Mouse (Mus musculus): Measurements from ENCODE around the gene Snrpd3.

Gene Snrpd3

DNA sequence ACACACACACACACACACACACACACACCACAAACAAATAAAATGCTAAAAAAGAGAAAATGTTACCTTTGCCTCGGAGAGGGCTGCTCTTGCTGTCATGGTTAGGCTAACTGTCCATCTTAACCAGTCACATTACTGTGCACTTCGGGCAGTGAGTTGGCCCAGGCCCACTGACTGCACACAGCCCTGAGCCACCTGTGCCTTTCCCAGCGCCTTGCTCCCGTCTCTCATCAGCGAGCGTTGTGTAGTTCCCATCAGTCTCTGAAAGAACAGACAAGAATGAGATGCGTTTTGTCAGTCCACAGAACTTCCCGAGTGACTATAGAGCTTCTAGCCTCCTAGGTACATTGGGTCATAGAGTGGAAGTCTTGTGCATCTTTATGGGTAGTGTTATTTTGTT is 16.9 kb downstream of the Snrpd3 start:
- DNase-seq (ENCODE audit: low read depth, low spot score), result no peak

- DNase-seq (ENCODE audit: low read depth, low spot score), result no peak
Observed at GRCm38 (mm10) chr10:75534934-75535333, 17.6 kb downstream of the Snrpd3 start.

GRCm38 (mm10) chr10:75535423-75535822 is 18.1 kb downstream of the Snrpd3 start:
- DNase-seq (ENCODE audit: low read depth, low spot score), result no peak

GRCm38 (mm10) chr10:75536123-75536522 is 18.8 kb downstream of the Snrpd3 start:
- DNase-seq (ENCODE audit: low read depth, low spot score), result no peak

- no peak for DNase-seq (ENCODE audit: low read depth, low spot score)
Observed at GRCm38 (mm10) chr10:75547901-75548300, 30.6 kb downstream of the Snrpd3 start.

- no peak for DNase-seq (ENCODE audit: low read depth, low spot score)
Observed at GRCm38 (mm10) chr10:75548486-75548885, 31.1 kb downstream of the Snrpd3 start.

GRCm38 (mm10) chr10:75549886-75550285 is 32.5 kb downstream of the Snrpd3 start:
- no peak for DNase-seq (ENCODE audit: low read depth, low spot score)

GRCm38 (mm10) chr10:75551175-75551574 is 33.8 kb downstream of the Snrpd3 start:
- peak; percentile 73 for DNase-seq (ENCODE audit: low read depth, low spot score)

DNA sequence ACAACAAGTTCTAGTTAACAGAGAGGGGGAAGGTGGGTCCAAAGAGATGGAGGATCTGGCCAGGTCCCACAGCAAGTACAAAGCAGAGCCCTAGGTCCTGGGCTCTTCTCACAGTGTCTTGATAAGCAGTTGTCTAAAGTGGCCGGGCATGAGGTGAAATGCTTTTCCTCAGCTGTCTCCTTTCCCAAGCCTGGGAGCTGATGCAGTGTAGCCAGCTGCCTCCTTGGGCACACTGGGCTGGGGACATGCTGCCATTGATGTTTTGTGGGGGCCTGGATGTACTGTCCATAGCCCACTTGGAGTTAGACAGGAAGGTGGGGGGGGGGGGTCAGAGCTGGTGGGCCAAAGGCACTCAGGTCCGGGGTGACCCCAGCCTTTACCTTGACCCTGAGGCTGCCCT is 34.8 kb downstream of the Snrpd3 start:
- no peak for DNase-seq (ENCODE audit: low read depth, low spot score)

GRCm38 (mm10) chr10:75552701-75553450 is 35.5 kb downstream of the Snrpd3 start:
- peak; percentile 77 for DNase-seq (ENCODE audit: low read depth, low spot score)

DNA sequence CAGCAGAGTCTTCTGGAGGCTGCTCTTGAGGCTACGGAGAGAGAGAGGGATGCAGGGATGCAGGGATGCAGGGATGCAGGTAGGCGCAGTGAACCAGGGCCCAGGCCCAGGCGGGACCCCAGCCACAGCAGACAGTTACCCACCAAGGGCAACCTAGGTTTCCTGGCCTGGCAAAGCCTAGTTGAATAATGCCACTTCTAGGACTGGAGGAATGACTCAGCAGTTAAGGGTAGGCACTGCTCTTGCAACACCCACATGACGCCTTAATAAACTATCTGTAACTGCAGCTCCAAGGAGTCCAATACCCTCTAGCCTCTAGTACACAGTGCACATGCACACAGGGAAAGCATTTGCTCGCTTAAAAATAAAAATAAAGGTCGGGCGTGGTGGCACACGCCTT is 36.7 kb downstream of the Snrpd3 start:
- DNase-seq (ENCODE audit: low read depth, low spot score), result no peak

GRCm38 (mm10) chr10:75555557-75555956 is 38.2 kb downstream of the Snrpd3 start:
- DNase-seq (ENCODE audit: low read depth, low spot score), result no peak

DNA sequence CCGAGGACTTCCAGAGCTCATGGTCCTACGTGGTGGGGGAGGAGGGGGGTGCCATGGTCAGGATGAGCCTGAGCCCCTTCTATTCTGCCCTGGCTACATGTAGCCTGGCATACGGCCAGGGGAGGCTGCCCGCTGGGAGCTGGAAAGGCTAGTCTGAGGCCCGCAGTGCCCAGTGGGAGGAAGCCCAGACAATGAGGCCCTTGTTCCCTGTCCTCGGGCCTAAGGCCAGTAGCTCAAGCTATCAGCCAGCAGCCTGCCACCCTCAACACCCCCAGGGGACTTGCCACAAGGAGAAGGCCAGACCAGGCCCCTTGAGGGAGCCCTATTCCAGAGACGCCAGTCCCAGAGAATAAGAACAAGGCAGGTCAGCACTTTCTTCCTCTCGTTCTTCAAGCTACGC is 38.7 kb downstream of the Snrpd3 start:
- no peak for DNase-seq (ENCODE audit: low read depth, low spot score)

DNA sequence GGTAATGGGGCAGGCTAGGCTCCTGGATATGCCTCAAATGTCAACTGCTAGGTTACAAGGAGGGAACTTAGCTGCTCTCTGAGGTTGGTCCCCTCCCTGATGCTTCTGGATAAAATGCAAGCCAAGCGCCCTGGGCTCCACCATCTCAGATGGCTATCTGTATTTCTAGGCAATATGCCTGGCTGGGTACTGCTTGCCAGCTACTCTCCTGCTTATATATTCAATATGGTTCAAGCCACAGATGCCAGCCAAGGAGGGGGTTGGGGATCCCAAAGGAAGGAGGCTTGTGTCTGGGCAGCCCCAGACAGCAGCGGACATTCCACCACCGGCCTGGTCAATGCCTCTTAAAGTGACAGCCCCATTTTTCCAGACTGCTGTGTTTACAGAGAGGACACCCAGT is 41.2 kb downstream of the Snrpd3 start:
- no peak for DNase-seq (ENCODE audit: low read depth, low spot score)

DNA sequence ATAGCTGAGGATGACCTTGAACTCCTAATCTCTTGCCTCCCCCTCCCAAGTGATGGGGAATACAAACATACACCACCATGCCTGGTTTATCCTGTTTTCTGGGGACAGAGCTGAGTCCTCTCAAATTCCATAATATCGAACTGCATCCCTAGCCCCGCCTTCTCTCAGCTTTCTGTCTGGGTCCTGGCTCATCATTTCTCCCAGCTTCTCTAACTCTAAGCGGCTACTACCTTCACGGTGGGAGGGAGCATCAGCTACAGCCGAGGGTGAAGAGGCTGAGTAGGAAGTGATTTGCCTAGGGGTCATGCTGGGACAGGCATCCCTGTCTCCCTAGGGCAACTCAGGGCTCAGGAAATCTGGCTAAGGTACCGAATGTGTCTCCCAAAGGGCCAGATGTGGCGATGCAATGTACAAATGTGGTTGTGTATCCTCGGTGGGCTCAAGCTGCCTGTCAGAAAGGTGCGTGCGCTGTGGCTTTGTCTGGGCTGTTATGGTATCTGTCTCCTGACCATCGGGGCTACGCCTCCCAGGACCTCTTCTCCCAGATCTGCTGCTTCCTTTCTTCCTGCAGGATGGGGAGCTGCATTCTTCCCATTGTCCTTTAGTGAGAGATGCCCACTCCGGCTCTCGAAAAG is 41.8 kb downstream of the Snrpd3 start:
- DNase-seq (ENCODE audit: low read depth, low spot score), result no peak

DNA sequence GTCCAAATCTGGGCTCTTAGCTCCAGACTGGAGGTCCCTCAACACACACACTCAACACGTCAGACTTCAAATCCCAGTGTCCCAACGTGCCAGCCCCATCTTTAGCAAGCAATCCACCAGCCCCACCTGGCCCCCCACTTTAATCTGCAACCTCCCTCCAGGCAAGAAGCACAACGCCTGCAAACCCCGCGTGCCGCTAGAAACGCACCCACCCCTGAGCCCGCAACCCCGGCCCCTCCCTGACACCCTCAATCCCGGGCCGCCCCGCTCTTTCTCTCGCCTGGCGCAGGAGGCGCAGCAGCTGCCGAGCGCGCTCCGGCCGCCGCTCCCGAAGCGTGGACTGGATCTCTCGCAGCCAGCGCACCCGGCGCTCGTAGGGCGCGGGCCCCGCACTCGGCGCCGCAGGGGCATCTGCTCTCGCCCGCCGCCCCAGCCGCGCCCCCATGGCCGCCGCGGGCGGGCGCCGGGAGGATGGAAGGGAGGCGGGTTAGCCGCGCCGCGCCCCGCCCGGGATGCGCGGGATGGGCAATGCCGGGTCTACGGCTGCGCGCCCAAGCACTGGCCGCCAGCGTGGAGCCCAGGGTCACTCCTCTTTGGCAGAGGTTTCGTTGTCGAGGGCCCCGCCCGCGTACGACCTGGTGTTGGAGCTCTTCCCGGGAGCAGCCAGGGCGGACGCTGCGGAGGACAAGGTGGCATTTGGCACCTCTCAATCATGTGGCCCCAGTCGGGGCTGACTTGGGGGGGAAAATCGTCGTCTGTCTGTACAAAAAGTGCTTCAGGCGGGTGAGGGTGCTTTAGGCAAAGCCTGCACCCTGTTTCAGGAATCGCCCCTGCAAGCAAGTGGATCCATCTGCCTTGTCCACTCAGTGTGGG is 42.6 kb downstream of the Snrpd3 start, which contains the start of gene Lrrc75b:
Gene Lrrc75b, minus strand, starts transcription at position 655 of the 873 bp plus-strand sequence.
- DNase-seq (ENCODE audit: low read depth, low spot score), result no peak

DNA sequence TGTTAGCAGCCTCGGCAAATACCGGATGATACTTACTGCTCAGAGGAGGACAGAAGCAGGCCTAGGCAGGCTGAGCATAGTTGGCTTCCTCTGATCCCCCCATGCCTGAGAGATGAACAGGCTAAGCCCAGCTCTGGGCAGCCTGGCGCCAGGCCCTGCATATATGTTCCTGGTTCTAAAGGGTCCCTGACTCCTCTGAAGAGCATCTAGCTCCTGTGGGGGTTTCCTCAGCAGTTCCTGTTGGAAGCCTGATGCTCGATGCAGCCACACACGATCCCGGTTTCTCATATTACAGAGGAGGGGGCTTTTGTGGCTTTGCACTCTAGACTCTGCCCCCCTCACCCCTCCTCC is 43.2 kb downstream of the Snrpd3 start:
- no peak for DNase-seq (ENCODE audit: low read depth, low spot score)

- DNase-seq (ENCODE audit: low read depth, low spot score), result no peak
Observed at GRCm38 (mm10) chr10:75561071-75561654, 43.8 kb downstream of the Snrpd3 start, which contains the start of gene Ggt1. TSS of gene Ggt1 (plus strand) at chr10:75561604.

- DNase-seq (ENCODE audit: low read depth, low spot score), result peak; percentile 40
Observed at GRCm38 (mm10) chr10:75562596-75562995, 45.2 kb downstream of the Snrpd3 start.

DNA sequence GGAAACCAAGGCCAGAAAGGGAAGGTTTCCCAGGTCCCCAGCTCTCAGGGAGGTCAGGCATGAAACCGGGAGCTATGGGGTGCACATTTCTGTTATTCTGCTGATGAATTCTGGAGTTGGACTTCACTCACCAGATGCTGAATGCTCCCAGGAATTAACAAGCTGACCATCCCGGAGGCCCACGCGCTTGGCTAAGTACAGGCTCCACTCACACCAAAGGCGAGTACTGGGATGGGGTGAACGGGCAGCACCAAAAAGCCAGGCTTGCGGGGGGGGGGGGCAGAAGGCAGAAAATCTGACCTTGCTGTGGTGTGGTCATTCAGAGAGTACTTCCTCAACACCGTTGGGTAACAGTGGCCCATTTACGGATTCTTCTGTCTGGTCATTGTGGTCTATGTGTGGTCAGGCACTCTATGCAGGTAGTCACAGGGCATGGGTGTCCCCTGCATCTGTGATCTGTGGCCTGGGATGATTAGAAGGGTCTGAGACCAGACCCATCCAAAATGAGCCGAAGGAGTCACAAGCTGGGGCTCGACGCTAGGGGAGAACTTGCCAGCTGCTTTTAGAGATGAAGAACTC is 47.4 kb downstream of the Snrpd3 start:
- DNase-seq (ENCODE audit: low read depth, low spot score), result no peak

DNA sequence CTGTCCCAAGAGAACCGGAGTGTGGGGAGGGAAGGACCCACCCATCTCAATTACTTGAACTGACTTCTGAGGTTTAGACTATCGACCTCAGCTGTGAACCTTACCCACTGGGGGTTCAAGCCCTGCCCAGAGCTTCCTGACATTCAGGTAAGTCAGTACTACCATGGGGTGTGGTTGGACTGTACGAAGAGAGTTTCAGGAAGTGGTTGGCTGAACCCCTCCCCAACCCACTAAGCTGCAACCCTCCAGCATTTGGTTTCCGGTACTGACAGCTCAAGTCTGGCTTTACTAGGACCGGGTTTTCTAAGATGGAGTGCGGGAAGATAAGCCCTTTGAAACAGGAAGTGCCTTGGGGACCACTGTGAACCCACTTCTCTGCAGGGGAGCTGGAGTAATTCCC is 48.1 kb downstream of the Snrpd3 start:
- peak; percentile 46 for DNase-seq (ENCODE audit: low read depth, low spot score)

- no peak for DNase-seq (ENCODE audit: low read depth, low spot score)
Observed at GRCm38 (mm10) chr10:75565906-75566305, 48.6 kb downstream of the Snrpd3 start.

Data from R1 (cell line).